Mouse (Mus musculus) thymus, postnatal 14 days (tissue): ENCODE measurements around the gene Eif4ebp2.

ENCODE experiments used
- DNase-seq: peaks from one replicate; pipeline ENCODE4 v3.0.0; 2021

Eif4ebp2 gene

DNA sequence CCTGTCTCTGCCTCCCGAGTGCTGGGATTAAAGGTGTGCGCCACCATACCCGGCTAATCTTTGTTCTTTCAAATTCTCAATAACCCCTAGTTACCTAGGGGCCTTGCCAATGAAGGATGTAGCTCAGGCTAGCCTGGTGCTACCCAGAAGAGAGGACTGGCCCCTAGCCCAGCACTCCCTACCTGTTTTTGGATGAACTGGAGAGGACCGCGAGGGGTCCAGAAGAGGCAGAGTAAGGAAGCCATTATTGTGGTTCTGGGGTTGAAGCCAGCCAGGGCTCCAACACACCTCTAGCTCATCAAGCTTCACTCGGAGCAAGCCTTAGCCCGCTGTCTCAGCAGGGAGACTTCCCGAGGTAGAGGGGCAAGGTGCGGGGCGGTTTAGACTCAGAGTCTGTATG, 34.8 kb downstream of the Eif4ebp2 start, which contains the start of gene Nodal:
Gene Nodal (plus strand): TSS at position 301 of the 400 bp plus-strand sequence.
- no peak for DNase-seq

DNA sequence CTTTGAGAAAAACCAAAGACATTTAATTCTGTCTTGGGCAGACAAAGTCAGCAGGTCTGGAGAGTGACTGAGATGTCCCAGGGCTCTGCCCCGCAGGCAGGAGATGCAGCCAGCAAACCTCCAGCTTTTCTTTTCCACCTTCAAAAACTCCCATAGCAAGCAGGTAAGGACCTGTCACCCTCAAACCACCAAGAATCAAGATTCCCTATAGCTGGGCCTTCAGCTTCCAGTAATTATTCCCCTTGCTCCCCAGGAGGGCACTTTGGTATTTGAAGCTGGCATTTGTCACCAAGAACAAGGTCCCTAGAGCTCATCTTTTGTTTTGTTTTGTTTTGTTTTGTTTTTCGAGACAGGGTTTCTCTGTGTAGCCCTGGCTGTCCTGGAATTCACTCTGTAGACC, 35.4 kb downstream of the Eif4ebp2 start:
- DNase-seq = no peak

DNA sequence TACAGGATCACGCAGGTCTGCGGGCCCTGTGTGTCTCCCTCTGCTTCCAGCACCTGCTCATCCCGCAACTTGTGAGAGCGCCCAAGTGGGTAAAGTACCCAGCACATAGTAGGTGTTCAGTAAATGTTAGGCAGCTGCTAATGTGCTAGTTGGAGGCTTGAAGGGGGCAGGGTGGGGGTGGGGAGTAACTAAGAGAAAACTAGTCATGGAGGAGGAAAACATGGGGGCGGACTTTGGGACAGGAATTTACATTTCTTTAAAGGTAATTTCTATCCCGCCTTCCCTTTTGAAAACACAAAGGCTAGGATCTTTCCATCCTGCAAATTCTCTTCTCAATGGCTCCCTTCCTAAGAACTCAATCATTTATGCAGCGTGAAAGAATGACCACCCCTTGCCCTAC, 35.9 kb downstream of the Eif4ebp2 start:
- no peak for DNase-seq

DNA sequence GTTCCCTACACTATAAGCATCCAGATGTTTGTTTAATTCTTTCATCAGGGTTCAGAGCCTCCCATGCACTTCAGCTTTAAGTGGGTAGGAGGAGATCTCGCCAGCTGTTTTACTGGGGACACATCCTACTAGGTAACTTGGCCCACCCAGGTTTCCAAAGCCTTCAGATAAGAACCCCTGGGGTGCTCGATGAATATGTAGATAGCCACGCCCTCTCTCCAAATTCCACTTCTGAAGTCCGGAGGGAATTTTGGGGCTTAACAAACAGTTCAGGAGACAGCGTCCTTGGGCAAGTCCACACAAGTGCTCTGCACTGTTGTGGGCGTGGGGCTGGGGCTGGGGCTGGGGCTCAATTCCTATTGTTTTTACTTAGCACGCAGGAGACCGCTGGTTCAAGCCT, 36.6 kb downstream of the Eif4ebp2 start:
- no peak for DNase-seq

DNA sequence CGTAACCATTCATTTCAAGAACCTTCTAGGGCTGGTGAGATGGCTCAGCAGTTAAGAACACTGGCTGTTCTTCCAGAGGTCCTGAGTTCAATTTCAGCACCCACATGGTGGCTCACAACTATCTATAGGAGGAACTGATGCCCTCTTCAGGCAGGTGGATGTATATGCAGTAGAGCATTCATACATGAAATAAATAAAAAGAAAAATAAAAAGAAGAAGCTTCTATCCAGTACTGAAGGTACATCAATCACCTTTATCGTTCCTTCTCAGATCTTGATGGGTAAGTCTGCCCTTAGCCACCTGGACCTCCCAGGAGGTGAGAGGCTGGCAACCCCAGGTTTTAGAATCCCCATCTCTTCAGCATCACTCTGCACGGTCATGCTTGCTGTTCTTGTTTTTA, 37.2 kb downstream of the Eif4ebp2 start:
- no peak for DNase-seq

DNA sequence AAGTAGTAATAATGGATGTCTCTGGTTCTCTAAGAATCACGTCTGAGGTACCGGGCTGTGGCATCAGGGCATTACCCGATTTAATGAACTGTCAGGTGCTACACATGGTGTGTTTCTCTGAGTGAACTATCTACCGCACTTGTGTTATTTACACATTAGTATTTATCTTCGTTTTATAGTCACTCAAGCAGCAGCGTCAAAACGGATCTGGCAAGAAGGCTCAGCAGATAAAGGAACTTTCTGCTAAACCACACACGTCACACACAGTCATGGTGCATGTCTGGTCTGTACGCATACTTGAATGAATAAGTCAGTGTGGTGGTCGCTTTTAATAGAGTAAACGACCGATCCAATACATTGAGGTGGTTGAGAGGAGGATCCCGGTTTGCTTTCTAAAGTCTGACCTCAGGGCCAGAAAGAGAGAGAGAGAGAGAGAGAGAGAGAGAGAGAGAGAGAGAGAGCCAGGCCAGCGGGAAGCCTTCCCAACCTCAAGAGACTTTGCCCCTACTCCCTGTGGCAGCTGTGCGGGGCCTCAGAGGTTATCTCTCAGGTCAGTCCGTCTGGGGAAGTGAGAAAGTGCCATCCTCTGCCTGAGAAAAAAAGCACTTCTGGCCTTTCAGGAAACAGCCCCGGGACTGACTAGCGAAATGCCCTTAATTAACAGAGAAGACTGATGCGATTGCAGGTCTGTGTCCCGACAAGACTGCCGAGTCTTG, 39.4 kb downstream of the Eif4ebp2 start:
- no peak for DNase-seq

DNA sequence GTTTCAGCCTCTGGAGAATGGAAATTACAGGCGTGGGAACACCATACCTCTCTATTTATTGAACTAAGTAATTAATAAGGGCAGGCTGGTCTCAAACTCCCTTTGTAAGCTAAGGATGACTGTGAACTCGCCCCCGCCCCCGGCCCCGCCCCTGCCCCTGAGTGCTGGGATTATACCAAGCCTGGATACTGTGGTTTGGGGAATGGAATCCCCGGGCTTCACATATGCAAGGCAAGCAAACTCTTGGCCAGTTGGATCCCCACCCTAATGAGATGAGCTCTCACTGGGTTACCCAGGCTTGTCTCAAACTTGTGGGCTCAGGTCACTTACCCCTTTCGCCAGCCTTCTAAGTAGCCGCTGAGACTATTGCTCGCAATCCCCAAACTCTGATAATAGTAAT, 42.3 kb downstream of the Eif4ebp2 start:
- DNase-seq = no peak

DNA sequence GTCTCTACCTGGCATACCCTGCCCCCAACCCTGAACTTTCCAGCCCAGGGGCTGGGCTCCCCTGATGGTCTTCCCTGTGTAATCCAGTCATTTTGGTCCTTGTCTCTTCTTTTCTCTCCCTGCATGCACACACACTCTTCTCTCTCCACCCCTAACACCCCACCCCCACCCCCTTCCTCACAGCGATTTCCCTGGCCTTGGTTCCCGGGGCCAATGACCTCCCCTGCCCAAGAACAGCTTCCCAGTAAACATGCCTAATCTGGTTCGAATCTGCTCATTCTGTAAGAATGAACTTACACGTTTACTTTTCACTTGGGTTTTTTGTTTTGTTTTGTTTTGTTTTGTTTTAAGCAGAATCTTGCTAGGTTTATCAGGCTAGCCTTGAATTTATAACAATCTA, 42.7 kb downstream of the Eif4ebp2 start:
- no peak for DNase-seq

DNA sequence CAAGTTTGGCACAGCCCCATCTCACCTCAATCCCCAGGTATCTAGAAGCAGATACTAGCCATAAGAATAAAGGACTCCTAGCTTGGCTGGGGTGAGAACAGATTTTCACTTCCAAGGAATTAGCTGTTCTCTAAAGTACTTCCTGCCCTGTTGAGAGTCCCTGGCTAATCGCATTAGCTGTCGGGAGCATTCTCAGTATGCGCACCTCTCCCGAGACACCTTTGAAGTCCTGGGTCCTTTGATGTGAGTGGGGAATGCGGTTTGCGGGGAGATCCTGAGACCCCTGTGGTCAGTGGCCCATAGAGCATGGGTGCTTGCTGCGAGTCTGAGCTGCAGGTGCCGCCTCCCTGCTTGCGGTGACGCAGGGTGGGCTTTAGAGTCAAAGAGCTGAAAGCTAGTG, 46.5 kb downstream of the Eif4ebp2 start:
- no peak for DNase-seq

DNA sequence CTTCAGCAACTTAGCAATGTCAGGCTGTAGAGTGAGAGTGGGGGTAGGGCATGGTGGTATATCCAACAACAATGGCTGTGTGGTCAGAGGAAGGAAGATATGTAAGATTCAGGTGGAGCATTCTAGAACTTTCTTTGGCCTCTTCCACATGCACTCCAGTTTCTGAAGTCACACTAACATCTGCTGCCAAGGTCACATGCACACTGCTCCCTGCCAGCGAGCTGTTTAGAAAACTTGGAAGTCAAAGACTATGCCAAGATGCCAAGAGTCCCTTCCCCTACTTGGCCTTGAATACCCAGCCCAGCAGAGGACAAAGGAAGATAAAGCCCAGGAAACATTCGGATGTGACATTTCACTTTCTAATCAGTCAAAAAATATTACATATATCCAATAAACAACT, 49.5 kb downstream of the Eif4ebp2 start:
- DNase-seq = no peak

DNA sequence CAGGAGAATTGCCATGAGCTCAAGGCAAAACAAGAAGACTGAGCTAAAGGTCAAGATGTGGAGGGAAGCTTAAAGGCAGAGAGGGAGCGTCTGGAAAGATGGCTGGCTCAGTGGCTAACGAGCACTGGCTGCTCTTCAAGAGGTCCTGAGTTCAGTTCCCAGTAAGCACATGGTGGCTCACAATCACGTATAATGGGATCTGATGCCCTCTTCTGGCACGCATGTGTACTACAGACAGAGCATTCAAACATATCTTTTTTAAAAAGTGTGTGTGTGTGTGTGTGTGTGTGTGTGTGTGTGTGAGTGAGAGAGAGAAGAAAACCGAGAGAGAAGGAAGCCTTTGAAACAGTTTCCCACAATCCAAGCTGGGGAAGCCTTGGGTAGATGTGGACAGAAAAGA, 50.0 kb downstream of the Eif4ebp2 start:
- no peak for DNase-seq

DNA sequence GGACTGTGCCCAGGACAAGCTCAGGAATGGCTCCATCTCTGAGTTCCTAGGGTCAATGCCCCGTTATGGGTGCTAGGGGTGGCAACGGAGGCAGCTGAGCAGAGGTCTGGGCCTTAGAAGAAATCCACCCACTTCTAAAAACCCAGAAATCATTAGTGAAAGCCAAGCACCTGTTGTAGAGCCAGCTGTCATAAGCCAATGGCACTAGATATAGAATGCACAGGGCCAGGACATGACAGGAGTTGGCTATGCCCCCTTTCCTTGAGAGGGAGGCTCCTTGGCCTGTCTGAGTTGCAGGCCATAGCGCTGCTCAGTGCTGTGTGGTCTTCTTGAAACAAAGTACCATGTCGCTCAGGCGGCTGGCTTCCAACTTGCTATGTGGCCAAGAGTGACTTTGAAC, 52.1 kb downstream of the Eif4ebp2 start:
- DNase-seq = no peak

DNA sequence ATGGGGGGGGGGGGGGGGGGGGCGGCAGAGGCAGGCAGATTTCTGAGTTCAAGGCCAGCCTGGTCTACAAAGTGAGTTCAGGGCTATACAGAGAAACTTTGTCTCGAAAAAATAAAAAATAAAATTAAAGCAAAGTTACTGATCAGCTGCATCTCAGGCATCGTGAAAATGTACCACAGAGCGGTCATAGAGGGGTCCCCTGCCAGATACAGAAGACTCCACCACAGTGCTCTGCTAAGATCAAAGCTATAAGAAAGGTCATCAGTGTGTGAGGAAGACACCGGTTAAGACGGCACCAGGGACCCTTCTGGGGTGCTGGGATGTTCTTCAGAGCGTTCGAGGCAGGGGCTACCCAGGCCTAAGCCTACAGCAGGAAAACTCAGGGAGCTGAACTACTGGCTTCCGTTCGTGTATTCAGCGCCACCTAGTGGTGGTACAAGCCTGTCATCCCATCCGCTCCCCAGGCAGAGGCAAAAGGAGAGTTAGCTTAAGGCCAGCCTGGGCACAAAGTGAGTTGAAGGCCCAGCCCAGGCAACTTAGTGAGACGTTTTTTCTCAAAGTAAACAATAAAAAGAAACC, 53.2 kb downstream of the Eif4ebp2 start:
- DNase-seq = peak; percentile 64

DNA sequence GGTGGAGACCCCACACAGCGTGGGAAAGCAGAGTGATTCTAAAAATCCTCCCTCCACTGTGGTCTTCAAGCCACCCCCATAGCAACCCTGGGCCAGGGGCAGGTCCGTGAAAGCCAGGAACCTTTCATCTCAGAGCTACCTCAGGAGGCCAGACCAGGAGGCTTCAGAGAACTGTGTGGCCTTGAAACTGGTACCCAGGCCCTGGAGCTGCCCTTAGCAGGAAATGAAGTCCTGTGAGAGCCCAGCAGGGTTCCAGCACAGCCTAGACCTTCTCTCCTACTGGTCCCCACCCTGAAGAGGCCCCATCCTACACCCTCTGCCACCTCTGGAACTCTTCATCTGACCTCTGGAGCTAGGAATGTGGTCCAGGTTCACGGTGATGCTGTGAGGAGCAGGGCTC, 54.3 kb downstream of the Eif4ebp2 start:
- DNase-seq = no peak

DNA sequence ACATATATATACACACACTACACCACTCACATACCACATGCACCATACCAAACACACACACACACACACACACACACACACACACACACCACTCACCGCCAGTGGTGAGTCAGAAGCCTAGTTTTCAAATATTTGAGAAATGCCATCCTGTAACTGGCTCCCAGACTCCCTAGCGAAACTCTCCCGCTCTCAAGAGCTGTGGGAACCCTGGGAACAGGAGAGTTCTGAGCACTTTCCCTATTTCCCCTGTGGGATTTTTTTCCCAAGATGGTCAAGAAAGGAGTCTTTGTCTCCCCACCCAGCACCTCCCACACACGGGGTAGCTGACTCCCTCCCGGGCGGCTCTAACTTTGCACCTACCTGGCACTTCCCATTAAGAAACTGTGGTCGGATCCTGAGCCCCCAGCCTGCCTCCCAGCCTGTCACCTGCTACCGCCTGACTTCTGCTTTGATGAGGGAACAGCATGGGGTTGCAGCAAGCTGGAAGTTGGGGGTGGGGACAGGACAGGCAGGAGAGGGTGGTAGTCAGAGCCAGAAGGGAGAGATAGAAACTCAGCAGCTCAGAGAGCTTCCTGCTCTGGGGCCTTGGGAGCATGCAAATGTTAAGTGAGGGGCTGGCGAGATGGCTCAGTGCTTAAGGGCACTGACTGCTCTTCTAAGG, 57.9 kb downstream of the Eif4ebp2 start:
- DNase-seq = no peak

DNA sequence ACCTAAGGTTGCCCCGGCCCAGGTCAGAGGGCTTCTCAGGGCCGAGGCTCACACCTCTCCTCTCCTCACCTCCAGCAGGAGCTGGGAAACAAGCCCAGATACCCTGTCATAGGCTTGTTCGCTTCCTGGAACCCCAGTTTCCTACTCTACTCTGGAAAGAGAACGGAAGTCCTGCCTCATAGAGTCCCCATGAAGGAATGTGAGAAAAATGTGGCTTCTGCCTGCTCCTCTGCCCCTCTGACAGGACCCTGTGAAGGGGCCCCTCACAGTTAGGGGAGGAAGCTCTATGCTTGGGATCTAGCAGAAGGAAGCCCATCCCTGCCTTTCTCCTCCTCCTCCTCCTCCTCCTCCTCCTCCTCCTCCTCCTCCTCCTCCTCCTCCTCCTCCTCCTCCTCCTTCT, 59.9 kb downstream of the Eif4ebp2 start:
- DNase-seq = no peak

DNA sequence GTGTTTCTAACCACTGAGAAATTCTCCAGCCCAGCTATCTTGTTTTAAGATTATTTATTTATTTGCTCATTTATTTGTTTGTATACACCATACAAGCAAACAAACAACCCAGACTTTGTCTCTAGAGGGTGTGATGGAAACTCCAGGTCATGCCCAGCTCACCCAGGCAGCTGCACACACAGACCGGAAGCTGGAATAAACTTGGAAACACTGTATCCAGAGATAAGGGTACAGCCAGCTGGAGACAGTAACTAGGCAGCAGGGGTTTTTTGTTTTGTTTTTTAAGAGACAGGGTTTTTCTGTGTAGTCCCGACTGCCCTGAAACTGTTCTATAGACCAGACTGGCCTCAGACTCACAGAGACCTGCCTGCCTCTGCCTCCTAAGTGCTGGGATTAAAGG, 62.3 kb downstream of the Eif4ebp2 start:
- no peak for DNase-seq

DNA sequence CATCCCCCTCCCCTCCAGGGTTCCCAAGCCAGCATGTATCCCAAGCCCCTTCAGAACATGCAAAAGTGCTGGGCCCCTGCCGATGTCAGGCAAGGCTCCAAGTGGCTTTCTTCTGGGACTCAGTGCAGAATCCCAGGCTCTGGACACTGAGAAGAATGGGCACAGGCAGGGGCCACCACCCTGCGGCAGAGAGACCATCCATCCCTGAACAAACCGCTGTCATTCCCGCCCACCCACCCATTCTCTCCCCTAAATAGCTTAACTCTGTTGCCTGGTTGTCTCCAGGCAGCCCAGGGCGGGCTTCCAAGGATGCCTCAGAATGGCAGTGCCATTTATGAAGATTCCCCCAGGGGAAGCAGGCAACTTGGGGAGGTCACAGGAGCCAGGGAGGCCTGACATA, 63.4 kb downstream of the Eif4ebp2 start:
- DNase-seq = no peak

DNA sequence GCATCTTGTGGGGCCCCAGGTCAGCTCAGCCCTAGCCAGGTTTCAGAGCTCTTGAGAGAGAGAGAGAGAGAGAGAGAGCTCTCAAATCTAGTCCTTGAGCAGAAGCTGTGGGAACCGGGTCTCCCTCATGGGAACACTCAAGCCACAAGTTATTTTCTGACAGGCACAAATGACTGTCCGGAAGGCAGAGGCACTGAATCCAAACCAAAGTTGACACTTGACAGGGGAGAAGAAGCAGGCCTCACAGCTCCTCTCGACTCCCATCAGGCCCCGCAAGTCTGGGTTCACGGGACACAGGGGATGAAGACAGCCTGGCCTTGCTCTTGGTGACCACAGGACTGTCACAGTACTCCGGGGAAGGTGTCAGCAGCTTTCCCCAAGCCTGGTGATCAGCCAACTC, 66.2 kb downstream of the Eif4ebp2 start:
- no peak for DNase-seq

DNA sequence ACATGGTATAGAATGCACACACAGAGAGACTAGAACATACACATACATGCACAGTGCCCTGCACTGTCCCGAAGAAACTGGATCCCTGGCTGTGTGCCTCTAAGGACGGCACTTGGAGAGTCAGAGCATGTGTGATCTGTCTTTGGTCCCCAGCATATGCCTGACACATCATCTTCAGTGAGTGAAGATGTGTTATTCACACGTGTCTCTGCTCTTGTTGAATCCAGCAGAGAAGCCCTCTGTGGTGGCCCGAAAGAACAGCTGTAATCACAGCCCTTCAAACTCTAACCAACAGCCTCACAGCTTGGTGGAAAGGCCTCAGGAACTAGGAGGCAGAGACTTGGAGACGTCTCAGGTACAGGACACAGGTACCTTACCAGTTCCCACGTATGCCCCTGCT, 67.3 kb downstream of the Eif4ebp2 start:
- DNase-seq = no peak

DNA sequence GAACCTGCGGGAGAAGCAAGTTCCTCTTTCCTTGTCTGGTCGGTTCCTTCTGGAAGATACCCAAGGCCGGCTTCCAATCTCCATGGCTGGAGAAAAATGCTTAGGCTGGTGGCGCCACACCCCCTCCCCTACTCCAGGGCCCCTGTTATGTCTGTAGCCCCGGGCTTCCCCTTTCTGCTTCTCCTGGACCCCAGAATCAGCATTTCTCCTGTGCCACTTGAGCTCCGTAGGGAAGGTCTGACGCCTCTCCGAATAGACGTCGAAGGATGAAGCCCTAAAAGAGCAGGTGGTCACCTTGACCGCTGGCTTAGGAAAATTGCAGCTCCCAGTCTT, 68.8 kb downstream of the Eif4ebp2 start:
- no peak for DNase-seq

DNA sequence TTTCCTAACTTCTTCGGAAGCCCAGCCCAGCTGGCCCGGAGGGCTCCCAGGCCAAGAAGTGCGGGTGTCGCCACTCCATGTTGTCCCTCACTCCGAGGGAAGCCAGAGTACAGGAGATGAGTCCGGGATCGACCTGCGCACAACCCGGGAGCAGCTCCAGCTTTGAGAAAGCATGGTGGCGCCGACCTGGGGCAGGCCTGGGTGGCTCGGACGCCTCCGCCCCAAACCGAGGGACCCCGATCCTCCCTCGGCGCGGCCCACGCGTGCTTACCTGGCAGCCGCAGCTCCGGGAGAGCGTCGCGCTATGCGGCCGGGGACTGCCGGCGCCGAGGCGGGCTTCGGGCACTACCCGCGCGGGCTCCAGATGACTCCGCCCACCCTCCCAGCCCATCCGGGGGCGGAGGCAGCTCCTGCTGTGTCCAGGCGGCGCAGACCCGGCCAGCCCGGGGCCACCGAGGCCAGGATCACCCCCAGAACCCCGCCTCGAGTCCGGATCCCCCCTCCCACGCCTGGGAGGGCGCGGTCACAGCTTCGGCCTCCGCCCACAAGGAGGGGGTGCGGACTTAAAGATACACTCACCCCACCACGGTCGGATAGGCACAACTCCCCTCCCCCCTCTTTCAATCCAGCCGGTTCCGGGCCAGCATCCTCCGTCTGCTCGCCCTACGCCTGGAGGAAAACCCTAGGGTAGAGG, 69.3 kb downstream of the Eif4ebp2 start, which contains the start of gene Pald1:
Gene Pald1 (minus strand): TSS at position 510 of the 694 bp plus-strand sequence.
- DNase-seq = peak; percentile 16

DNA sequence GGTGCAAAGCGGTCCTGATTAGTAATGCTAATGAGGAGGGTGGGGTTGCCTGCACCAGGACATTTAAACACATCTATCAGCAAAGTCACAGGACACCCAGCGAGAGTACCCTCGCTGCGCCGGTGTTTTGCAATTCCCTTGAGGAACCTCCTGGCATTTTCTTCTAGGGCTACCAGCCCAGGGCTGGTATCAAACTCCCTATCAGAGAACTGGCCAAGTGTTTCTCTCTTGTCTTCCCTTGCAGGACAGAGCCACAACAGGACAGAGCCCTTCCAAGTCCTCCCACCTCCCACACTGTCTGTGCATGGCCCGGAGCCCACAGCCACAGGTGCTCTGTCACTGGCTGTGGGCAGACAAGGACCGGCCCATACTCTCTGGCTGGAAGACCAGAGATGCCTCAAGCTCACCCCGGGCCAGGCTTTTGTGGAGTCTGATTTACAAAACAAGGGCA, 70.2 kb downstream of the Eif4ebp2 start:
- DNase-seq = no peak

DNA sequence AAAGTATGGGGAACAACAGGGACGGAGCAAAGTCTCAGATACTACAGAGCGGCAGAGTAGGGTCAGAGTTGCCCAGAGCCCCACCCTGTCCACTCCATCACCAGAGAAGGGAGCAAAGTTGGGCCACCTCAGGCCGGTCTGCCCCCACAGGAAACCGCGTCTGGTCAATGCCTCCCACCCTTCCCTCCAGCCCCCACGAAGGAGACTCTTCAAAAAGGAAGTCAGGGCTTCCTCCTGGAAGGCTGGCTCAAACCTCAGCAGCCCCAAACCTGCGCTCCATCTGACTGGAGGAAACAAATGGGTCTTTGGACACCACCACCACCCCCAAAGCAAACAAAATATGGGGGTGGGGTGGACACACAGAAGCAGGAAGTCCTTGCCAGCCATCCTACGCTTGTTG, 70.6 kb downstream of the Eif4ebp2 start:
- no peak for DNase-seq
